In genomic region chr15:31531446-31532330, GRCm38 (mm10) we compare ENCODE assay signal across 8 mouse cellular contexts. TPM values are rescaled to one million over a fixed set of nuclear protein-coding genes. Genes with fewer than 3 reads are reported as not detected.
DNase-seq lines count a peak whose midpoint lies in the region; ATAC-seq and TF ChIP-seq lines count a peak whose summit lies in the region.

No protein-coding gene starts in this region.

- no peak for DNase-seq in heart, embryonic 10.5 days (ENCODE audit: low spot score)
- no peak for DNase-seq in heart, postnatal 10 days
- no peak for DNase-seq in limb, embryonic 14.5 days (ENCODE audit: low spot score)
- DNase-seq in left cerebral cortex, adult 8-10 months (ENCODE audit: low spot score in 2 of 2) = no peak
- no peak for DNase-seq in layer of hippocampus, adult 18-20 months (ENCODE audit: low spot score in 2 of 2)

- no peaks in the 10 kb centered on the region for H3K9me3 ChIP-seq in heart, embryonic 10.5 days
- H3K9me3 ChIP-seq in limb, embryonic 14.5 days (ENCODE audit: control insufficient read depth, low read length) = peaks cover 5% of the 10 kb centered on the region; the same call in 1 of the 2 replicates
- H3K9me3 ChIP-seq in neural tube, embryonic 15.5 days (replicated peaks) = no peaks in the 10 kb centered on the region

- peak; percentile 16 for ATAC-seq in CD4-positive, CD25-positive, alpha-beta regulatory T cell, adult 4 months
- ATAC-seq in erythroid progenitor cell, adult 5-6 weeks (replicated peaks; ENCODE audit: low FRiP score, poor library complexity, severe bottlenecking) = peak; percentile 65
- ATAC-seq in limb, embryonic 14.5 days (ENCODE audit: low FRiP score, low read depth) = no peak
- ATAC-seq in neural tube, embryonic 15.5 days (ENCODE audit: low FRiP score) = no peak

- H3K9ac ChIP-seq in limb, embryonic 14.5 days (ENCODE audit: low read depth, low read length, severe bottlenecking) = peak overlapping the region; percentile 95
- peak overlapping the region; percentile 76 for H3K9ac ChIP-seq in neural tube, embryonic 15.5 days (replicated peaks)

- WGBS in heart, embryonic 10.5 days = 21% methylated on average over 16 of the region's 16 CpGs
- WGBS in limb, embryonic 14.5 days = 23% methylated on average over 16 of the region's 16 CpGs
- WGBS in neural tube, embryonic 15.5 days = 21% methylated on average over 16 of the region's 16 CpGs

- peaks cover 5% of the 10 kb centered on the region; the same call in 1 of the 2 replicates for H3K36me3 ChIP-seq in heart, embryonic 10.5 days
- H3K36me3 ChIP-seq in limb, embryonic 14.5 days (ENCODE audit: control insufficient read depth, insufficient read depth, low read length) = peaks cover 4% of the 10 kb centered on the region; the same call in 1 of the 2 replicates
- no peaks in the 10 kb centered on the region for H3K36me3 ChIP-seq in neural tube, embryonic 15.5 days

- peak overlapping the region; percentile 94 for H3K4me3 ChIP-seq in heart, embryonic 10.5 days
- H3K4me3 ChIP-seq in limb, embryonic 14.5 days (replicated peaks; ENCODE audit: low read length) = peak overlapping the region; percentile 93
- peak overlapping the region; percentile 80 for H3K4me3 ChIP-seq in neural tube, embryonic 15.5 days (replicated peaks)

- TF ChIP-seq POLR2A in limb, embryonic 14.5 days (IDR thresholded peaks at IDR 0.05; ENCODE audit: borderline replicate concordance, extremely low read depth, insufficient read depth, insufficient read length) = no peak

- intact Hi-C loops in heart, postnatal 10 days (cut with DNase I) = loop anchor here (2.0 to 5.0 kb wide), 5 partner anchors 36 to 307 kb away; partner anchors contain the start of genes Cct5, Cmbl, Dap and Fam173b

- H3K27ac ChIP-seq in heart, embryonic 10.5 days = peak overlapping the region; percentile 98
- peak overlapping the region; percentile 98 for H3K27ac ChIP-seq in limb, embryonic 14.5 days (replicated peaks; ENCODE audit: low read depth, low read length)
- H3K27ac ChIP-seq in neural tube, embryonic 15.5 days (replicated peaks) = peak overlapping the region; percentile 98

- H3K4me2 ChIP-seq in limb, embryonic 14.5 days (replicated peaks; ENCODE audit: low read depth, low read length, severe bottlenecking) = peak overlapping the region; percentile 62
- peak overlapping the region; percentile 66 for H3K4me2 ChIP-seq in neural tube, embryonic 15.5 days

- H3K27me3 ChIP-seq in heart, embryonic 10.5 days (ENCODE audit: insufficient read depth, poor library complexity, severe bottlenecking) = no peaks in the 10 kb centered on the region
- H3K27me3 ChIP-seq in limb, embryonic 14.5 days (ENCODE audit: control insufficient read depth, insufficient read depth, low read length) = no peaks in the 10 kb centered on the region
- H3K27me3 ChIP-seq in neural tube, embryonic 15.5 days (replicated peaks) = no peaks in the 10 kb centered on the region

- peaks cover 19% of the 10 kb centered on the region for H3K4me1 ChIP-seq in heart, embryonic 10.5 days
- H3K4me1 ChIP-seq in limb, embryonic 14.5 days (ENCODE audit: control insufficient read depth, insufficient read depth, low read length) = peaks cover 9% of the 10 kb centered on the region
- peaks cover 42% of the 10 kb centered on the region for H3K4me1 ChIP-seq in neural tube, embryonic 15.5 days

RNA-seq across cellular contexts. Expression of gene March6, which starts 0.8 kb away (rescaled TPM):
- 30.5 and 37.3 TPM in 2 replicates for polyA plus RNA-seq in heart, embryonic 10.5 days (2016; fragmentation: Nextera tagmentation; extraction: Ambion mirVana)
- total RNA-seq in heart, postnatal 10 days (2021) = 100 to 1,000 TPM; 100 to 109 TPM
- 10 to 100 TPM; 24.4 to 26.2 TPM for polyA plus RNA-seq in CD4-positive, CD25-positive, alpha-beta regulatory T cell, adult 4 months (2017; shearing (Covaris generic))
- total RNA-seq in erythroid progenitor cell, adult 5-6 weeks (2015; ENCODE audit: low replicate concordance) = 48.3 and 78.4 TPM in 2 replicates
- total RNA-seq in erythroid progenitor cell, adult 5-6 weeks (2017; ENCODE audit: low replicate concordance) = 73.2 and 98.7 TPM in 2 replicates
- 27.4 and 30.9 TPM in 2 replicates for polyA plus RNA-seq in limb, embryonic 14.5 days (2012; rRNA removed)
- polyA plus RNA-seq in limb, embryonic 14.5 days (2014; fragmentation: Nextera tagmentation; extraction: Ambion mirVana) = 30.6 and 35.7 TPM in 2 replicates
- 57.8 and 63.2 TPM in 2 replicates for polyA plus RNA-seq in neural tube, embryonic 15.5 days (2015; fragmentation: Nextera tagmentation; extraction: Ambion mirVana)
- 100 to 1,000 TPM; 181 to 200 (median 192) TPM for total RNA-seq in left cerebral cortex, adult 8-10 months (2022)
- 100 to 1,000 TPM; 189 to 191 TPM for total RNA-seq in layer of hippocampus, adult 18-20 months (2021)

RNA-seq across cellular contexts. Expression of gene Cmbl, which starts 33.5 kb away (rescaled TPM):
- 7.3 and 8.4 TPM in 2 replicates for polyA plus RNA-seq in heart, embryonic 10.5 days (2016; fragmentation: Nextera tagmentation; extraction: Ambion mirVana)
- total RNA-seq in heart, postnatal 10 days (2021) = 10 to 100 TPM; 24.8 to 26.4 TPM
- polyA plus RNA-seq in CD4-positive, CD25-positive, alpha-beta regulatory T cell, adult 4 months (2017; shearing (Covaris generic)) = not detected
- total RNA-seq in erythroid progenitor cell, adult 5-6 weeks (2015; ENCODE audit: low replicate concordance) = 2.5 and 12.2 TPM in 2 replicates
- 7.3 and 8.3 TPM in 2 replicates for total RNA-seq in erythroid progenitor cell, adult 5-6 weeks (2017; ENCODE audit: low replicate concordance)
- polyA plus RNA-seq in limb, embryonic 14.5 days (2012; rRNA removed) = 2.3 and 3.0 TPM in 2 replicates
- polyA plus RNA-seq in limb, embryonic 14.5 days (2014; fragmentation: Nextera tagmentation; extraction: Ambion mirVana) = 2.2 and 4.0 TPM in 2 replicates
- polyA plus RNA-seq in neural tube, embryonic 15.5 days (2015; fragmentation: Nextera tagmentation; extraction: Ambion mirVana) = 6.9 and 7.7 TPM in 2 replicates
- total RNA-seq in left cerebral cortex, adult 8-10 months (2022) = 10 to 100 TPM; 17.9 to 22.7 (median 20.8) TPM
- total RNA-seq in layer of hippocampus, adult 18-20 months (2021) = 10 to 100 TPM; 14.3 to 17.7 TPM

Comparison
In these comparisons a context has a peak if more than half of its experiments do, and no peak if none do; other contexts are left out.
1. ATAC-seq: peak in CD4-positive, CD25-positive, alpha-beta regulatory T cell, adult 4 months (single experiment) and erythroid progenitor cell, adult 5-6 weeks (single experiment); none in limb, embryonic 14.5 days (single experiment) and neural tube, embryonic 15.5 days (single experiment).
2. Peak in every context shown above with its lines, with median percentiles within 50 percentile points of each other: H3K27ac ChIP-seq and H3K4me3 ChIP-seq.